Mouse (Mus musculus): ENCODE data around the gene Alkbh4. TPM values are rescaled to one million over a fixed set of nuclear protein-coding genes. Genes with fewer than 3 reads are reported as not detected.

Gene Alkbh4
- total RNA-seq (2014; rRNA removed) (12.7 and 16.1 TPM in 2 replicates), polyA plus RNA-seq (2015; fragmentation: Nextera tagmentation; extraction: Ambion mirVana) (16.0 and 16.4 TPM in 2 replicates)

DNA sequence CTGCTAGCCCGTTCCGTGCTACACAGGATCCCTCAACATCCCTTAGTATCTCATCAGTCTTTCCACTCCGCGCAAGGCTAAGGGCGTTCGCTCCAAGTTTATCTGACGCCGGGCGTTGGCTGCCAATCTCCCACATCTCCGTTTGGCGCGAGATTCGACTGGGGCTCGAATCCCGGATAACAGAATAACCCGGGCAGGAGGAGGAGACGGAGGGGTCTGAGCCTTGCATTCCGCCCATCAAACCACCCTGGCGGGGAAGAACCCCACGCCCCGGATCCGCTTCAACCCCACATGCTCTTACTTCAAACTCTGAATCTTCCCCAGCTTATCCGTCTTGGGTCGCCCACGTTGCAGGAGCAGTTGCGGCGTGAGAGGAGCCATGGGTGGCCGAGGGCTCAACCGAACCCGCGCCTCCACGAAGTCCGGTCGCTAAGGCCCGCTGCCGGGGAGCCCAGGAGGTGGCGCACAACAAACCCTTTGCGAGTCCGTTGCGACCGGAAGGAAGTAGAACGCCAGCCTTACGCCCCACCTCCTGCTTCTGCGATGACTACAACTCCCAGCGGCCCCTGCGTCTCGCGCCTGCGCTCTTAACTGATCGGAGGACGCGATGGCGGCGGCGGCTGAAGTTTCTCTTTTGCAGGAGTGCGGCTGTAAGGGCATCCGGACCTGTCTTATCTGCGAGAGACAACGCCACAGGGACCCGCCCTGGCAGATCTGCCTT, at the start of gene Alkbh4, which contains the start of gene Lrwd1:
TSS of gene Alkbh4 (plus strand) at position 576 of the 721 bp plus-strand sequence.
TSS of gene Lrwd1 (minus strand) at position 504 of the 721 bp plus-strand sequence.
- ATAC-seq: peak; percentile 99
- Histone ChIP-seq H3K9ac (peak within 1 kb of the TSS; percentile 68), H3K27ac (ENCODE audit: low read depth, low read length) (0 out of 2 replicates have a peak within 1 kb of the TSS, but pooled peaks have one; percentile 51), H3K4me2 (ENCODE audit: low read depth) (peak within 1 kb of the TSS; percentile 76), H3K27me3 (ENCODE audit: insufficient read depth, low read length) (no peaks in the 10 kb centered on the region), H3K9me3 (ENCODE audit: low read length) (no peaks in the 10 kb centered on the region), H3K36me3 (ENCODE audit: insufficient read depth) (peaks cover 35% of the 10 kb centered on the region), H3K4me3 (ENCODE audit: low read depth, low read length) (peak within 1 kb of the TSS; percentile 55), H3K4me1 (ENCODE audit: insufficient read depth) (peaks cover 14% of the 10 kb centered on the region)
- DNase-seq: peak; percentile 96
- peak; percentile 84 for TF ChIP-seq CTCF (IDR thresholded peaks at IDR 0.05; ENCODE audit: low read depth)
- under 1% methylated on average over 60 of the region's 60 CpGs for WGBS

DNA sequence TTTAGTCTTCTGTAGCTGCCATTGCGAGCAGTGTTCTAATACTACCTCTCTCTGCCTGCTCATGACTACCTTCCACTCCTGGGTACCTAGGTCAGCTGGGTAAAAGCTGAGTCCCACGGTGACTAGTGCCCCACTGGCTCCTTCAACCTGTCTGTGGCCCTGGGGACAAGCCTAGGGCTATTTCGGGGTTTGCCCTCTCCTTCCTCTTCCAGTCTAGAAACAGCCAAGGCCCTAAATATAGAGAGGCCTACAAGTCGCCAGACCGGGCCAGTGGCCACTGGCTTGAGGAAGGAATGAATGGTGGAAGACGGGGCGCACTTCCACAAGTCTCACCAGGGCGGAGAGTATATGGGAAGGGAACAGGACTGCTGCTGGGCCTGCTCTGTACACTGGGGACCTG, 49.7 kb upstream of the Alkbh4 start:
- H3K9ac ChIP-seq: no peak overlapping the region
- TF ChIP-seq CTCF (IDR thresholded peaks at IDR 0.05; ENCODE audit: low read depth): no peak
- peaks cover 3% of the 10 kb centered on the region; the same call in 1 of the 2 replicates for H3K4me1 ChIP-seq (ENCODE audit: insufficient read depth)
- no peak overlapping the region for H3K4me3 ChIP-seq (ENCODE audit: low read depth, low read length)
- DNase-seq (no peak), ATAC-seq (no peak)
- H3K27me3 ChIP-seq (ENCODE audit: insufficient read depth, low read length): 0 out of 2 replicates have a peak, but pooled peaks cover 11% of the 10 kb centered on the region
- no peak overlapping the region for H3K27ac ChIP-seq (ENCODE audit: low read depth, low read length)
- H3K4me2 ChIP-seq (ENCODE audit: low read depth): no peak overlapping the region
- H3K36me3 ChIP-seq (ENCODE audit: insufficient read depth): no peaks in the 10 kb centered on the region
- H3K9me3 ChIP-seq (ENCODE audit: low read length): no peaks in the 10 kb centered on the region
- WGBS: 94% methylated on average over 8 of the region's 8 CpGs

DNA sequence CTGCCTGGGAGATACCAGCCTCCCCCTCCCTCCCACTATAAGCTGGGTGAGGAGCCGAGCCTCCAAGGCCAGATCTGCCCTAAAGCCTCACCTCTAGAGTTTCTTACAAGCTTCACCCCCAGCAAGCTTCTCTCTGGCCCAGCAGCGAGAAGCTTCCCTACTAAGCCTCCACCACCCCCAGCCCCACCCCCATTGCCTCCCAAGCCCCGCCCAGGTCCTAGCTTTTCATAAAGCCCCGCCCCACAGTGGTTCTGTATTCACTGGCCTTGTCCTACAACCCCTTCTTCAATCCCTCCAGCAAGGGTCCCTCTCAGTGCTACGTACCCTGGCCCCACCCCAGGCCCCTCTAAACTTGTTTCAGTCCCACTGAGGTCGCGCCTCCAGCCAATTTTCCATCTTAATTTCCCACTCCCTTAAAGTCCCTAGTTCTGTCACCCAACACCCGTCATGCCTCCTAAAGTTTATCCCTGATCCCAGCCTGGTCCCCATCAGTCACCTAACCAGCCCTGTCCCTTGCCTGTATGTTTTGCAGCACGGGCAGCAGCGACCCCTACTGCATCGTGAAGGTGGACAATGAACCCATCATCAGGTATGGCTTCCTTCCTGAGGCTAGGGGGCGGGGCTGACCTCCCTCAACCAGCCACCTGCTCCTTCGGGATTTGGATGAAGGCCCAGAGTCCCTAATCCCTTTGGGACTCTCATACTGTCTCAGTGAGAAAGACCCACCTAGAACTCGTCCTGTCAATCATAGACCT, 46.9 kb upstream of the Alkbh4 start:
- DNase-seq: no peak
- WGBS: 16% methylated on average over 14 of the region's 14 CpGs
- Histone ChIP-seq H3K9ac (no peak overlapping the region), H3K9me3 (ENCODE audit: low read length) (no peaks in the 10 kb centered on the region), H3K4me2 (ENCODE audit: low read depth) (no peak overlapping the region), H3K4me1 (ENCODE audit: insufficient read depth) (no peaks in the 10 kb centered on the region), H3K27ac (ENCODE audit: low read depth, low read length) (no peak overlapping the region), H3K36me3 (ENCODE audit: insufficient read depth) (no peaks in the 10 kb centered on the region), H3K4me3 (ENCODE audit: low read depth, low read length) (no peak overlapping the region), H3K27me3 (ENCODE audit: insufficient read depth, low read length) (0 out of 2 replicates have a peak, but pooled peaks cover 9% of the 10 kb centered on the region)
- TF ChIP-seq CTCF (IDR thresholded peaks at IDR 0.05; ENCODE audit: low read depth): peak; percentile 38; the same call in 1 of the 2 replicates
- ATAC-seq: no peak

DNA sequence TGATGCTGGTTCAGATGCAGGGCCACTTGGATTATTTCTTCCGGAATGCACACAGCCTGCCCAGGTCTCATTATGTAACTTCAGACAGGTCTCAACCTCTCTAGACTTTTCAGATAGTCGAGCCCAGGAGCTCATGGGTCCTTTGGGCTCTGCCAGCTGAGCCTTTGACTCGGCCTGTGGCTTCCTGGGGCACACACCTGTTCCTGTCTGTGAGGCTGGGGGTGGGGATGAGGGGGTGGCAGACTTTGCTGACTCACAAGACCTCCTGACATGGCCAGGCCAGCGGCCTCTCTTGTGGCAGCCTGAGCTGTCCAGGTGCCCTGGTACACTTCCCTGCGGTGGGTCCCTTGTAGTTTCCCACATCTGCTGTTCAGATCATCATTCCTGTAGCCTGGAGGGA, 44.0 kb upstream of the Alkbh4 start:
- H3K4me3 ChIP-seq (ENCODE audit: low read depth, low read length): no peak overlapping the region
- no peak overlapping the region for H3K9ac ChIP-seq
- H3K27ac ChIP-seq (ENCODE audit: low read depth, low read length): no peak overlapping the region
- H3K36me3 ChIP-seq (ENCODE audit: insufficient read depth): no peaks in the 10 kb centered on the region
- no peaks in the 10 kb centered on the region for H3K9me3 ChIP-seq (ENCODE audit: low read length)
- TF ChIP-seq CTCF (IDR thresholded peaks at IDR 0.05; ENCODE audit: low read depth): no peak
- 69% methylated on average over 5 of the region's 5 CpGs for WGBS
- H3K4me1 ChIP-seq (ENCODE audit: insufficient read depth): no peaks in the 10 kb centered on the region
- H3K27me3 ChIP-seq (ENCODE audit: insufficient read depth, low read length): no peaks in the 10 kb centered on the region
- no peak for DNase-seq
- ATAC-seq: no peak
- no peak overlapping the region for H3K4me2 ChIP-seq (ENCODE audit: low read depth)

DNA sequence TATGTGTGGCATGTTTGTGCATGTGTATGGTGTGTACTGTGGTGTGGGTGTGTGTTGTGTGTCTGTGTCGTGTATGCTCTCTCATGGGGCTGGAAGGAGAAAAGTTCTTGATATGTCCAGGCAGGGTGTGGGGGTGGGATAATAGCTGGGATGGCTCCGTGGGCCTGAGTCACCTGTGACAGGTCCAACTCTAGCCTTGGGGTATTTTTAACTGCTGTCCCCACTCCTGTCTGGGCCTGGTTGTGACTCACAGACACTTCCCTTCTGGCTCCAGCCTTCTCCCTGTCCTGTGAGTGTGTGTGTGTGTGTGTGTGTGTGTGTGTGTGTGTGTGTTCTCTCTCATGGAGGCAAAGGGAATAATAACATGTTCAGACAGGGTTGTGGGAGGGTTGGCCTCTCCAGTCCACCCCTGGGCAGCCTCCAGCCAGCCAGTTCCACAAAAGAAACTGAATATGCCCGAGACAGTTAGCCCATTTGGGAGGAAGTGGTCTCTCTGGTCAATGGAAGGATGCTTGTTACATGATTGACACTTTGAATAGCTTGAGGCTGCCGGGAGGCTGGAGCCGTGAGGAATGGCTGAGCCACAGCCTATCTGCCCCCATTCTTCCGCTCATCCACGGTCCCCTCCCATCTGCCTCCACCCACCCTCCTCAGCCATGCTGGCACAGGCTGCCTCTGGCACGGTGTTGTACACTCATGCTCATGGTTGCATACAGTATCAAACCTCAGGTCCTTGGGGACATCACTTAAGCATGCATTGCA, 41.5 kb upstream of the Alkbh4 start:
- 38% methylated on average over 8 of the region's 8 CpGs for WGBS
- no peak for ATAC-seq

DNA sequence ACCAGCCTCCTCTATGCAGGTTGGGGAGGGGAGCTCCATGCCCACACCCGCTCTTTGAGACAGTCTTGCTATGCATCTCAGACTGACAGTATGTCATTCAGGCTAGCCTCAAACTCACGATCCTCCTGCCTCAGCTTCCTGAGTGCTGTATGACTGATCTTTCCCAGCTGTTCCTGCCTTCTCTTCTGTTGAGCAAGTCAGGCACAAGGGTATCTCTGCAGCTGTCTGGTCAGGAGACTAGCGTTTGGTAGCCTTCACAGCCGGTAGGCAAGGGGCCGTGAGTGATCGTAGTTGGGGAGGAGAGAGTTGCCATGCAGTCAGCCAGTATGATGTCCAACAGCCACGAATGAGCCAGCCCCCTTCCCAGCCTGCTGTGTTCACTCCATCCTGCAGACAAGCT, 40.9 kb upstream of the Alkbh4 start:
- DNase-seq (no peak), ATAC-seq (no peak)
- H3K4me3 ChIP-seq (ENCODE audit: low read depth, low read length): no peak overlapping the region
- H3K9ac ChIP-seq: no peak overlapping the region
- H3K36me3 ChIP-seq (ENCODE audit: insufficient read depth): no peaks in the 10 kb centered on the region
- no peaks in the 10 kb centered on the region for H3K4me1 ChIP-seq (ENCODE audit: insufficient read depth)
- no peaks in the 10 kb centered on the region for H3K27me3 ChIP-seq (ENCODE audit: insufficient read depth, low read length)
- no peak for TF ChIP-seq CTCF (IDR thresholded peaks at IDR 0.05; ENCODE audit: low read depth)
- no peak overlapping the region for H3K4me2 ChIP-seq (ENCODE audit: low read depth)
- WGBS: 67% methylated on average over 7 of the region's 7 CpGs
- no peak overlapping the region for H3K27ac ChIP-seq (ENCODE audit: low read depth, low read length)
- H3K9me3 ChIP-seq (ENCODE audit: low read length): no peaks in the 10 kb centered on the region

More for the DNA sequence above, 41.5 kb upstream of the Alkbh4 start:
- Histone ChIP-seq H3K4me2 (ENCODE audit: low read depth) (no peak overlapping the region), H3K27me3 (ENCODE audit: insufficient read depth, low read length) (no peaks in the 10 kb centered on the region), H3K27ac (ENCODE audit: low read depth, low read length) (no peak overlapping the region), H3K36me3 (ENCODE audit: insufficient read depth) (no peaks in the 10 kb centered on the region), H3K9me3 (ENCODE audit: low read length) (no peaks in the 10 kb centered on the region), H3K4me1 (ENCODE audit: insufficient read depth) (no peaks in the 10 kb centered on the region), H3K9ac (no peak overlapping the region), H3K4me3 (ENCODE audit: low read depth, low read length) (no peak overlapping the region)
- DNase-seq: no peak
- no peak for TF ChIP-seq CTCF (IDR thresholded peaks at IDR 0.05; ENCODE audit: low read depth)
